Mouse (Mus musculus): ENCODE results near the gene Slc44a5. TPM values are rescaled to one million over a fixed set of nuclear protein-coding genes. Genes with fewer than 3 reads are reported as not detected.

The Slc44a5 gene
- polyA plus RNA-seq, 1 experiment from 2014 or later, result 0.08 TPM

Other genes with a start within 250 kb of the Slc44a5 start
- 53.3 and 53.6 TPM in 2 replicates for gene St6galnac3, start 248.3 kb upstream of the Slc44a5 start, polyA plus RNA-seq (2016; fragmentation: Nextera tagmentation; extraction: Ambion mirVana)
- gene Asb17, start 129.2 kb upstream of the Slc44a5 start, polyA plus RNA-seq (2016; fragmentation: Nextera tagmentation; extraction: Ambion mirVana), result 0.31 and 0.33 TPM in 2 replicates
- gene Msh4, start 67.3 kb upstream of the Slc44a5 start, polyA plus RNA-seq (2016; fragmentation: Nextera tagmentation; extraction: Ambion mirVana), result 0.05 and 0.06 TPM in 2 replicates
- gene Rabggtb, start 60.4 kb upstream of the Slc44a5 start, polyA plus RNA-seq (2016; fragmentation: Nextera tagmentation; extraction: Ambion mirVana), result 47.2 and 50.7 TPM in 2 replicates
- 30.7 and 35.3 TPM in 2 replicates for gene Acadm, start 28.8 kb upstream of the Slc44a5 start, polyA plus RNA-seq (2016; fragmentation: Nextera tagmentation; extraction: Ambion mirVana)